Mouse (Mus musculus) liver, embryonic 14.5 days (tissue): ENCODE measurements around the gene Tnmd.

Experiments used
- CTCF ChIP-seq: IDR thresholded peaks from 2 replicates; pipeline ENCODE4 v1.5.1; 2016; ENCODE audit warnings: antibody characterized with exemption, low read depth, control low read depth
- EP300 ChIP-seq: IDR thresholded peaks from 2 replicates; pipeline ENCODE4 v1.6.1; 2016; ENCODE audit warnings: antibody characterized with exemption, low read depth

DNA sequence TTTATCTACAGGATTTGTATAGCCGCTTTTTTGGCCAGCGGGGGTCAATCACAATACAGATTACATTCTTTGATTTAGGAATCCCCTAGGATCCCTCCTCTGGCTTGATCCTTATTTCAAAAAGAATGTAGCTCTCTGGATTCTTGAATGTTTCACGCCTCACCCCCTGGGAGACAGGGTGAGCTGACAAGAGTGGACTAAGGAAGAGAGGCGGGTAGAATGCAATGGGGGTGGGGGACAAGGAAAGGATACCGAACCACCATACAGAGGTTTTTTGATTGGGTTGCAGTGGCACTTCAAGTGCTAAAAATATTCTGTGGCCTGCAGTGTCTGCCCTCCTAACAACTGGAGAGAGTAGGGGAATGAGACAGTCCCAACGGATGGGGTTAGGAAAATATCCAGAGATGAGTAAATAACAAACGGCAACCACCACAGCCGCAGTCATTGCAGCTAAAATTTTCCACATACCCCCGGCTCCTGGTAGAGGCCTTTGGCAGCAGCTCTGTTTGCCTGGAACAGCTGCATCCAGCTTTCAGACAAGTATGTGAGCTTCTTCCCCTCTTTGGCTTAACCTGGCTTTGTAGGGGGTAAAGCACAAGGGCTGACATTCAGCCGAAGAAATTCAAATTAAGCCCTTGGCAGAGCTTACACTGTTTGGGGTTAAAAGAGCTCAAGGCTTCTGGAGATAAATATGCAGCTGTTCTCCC, 60.8 kb downstream of the Tnmd start:
- TF ChIP-seq EP300 (no peak), CTCF (no peak)
